Mouse (Mus musculus) kidney, postnatal 25 days (tissue): ENCODE measurements at regions not wholly inside any gene's neighbourhood (a gene's known extent, or its start where the extent isn't known, plus 50 kb on each side); places are given as distances from the start of the nearest gene placed in this dataset.

Experiments
- DNase-seq, 2 experiments: peaks; one replicate each; pipeline ENCODE4 v3.0.0; 2021; ENCODE audit warnings: mixed read lengths in 2 of 2

GRCm38 (mm10) chr5:47339807-47340206, 643.1 kb upstream of the Slit2 start:
- no peak for DNase-seq

- DNase-seq: no peak
Measured at GRCm38 (mm10) chr5:47370184-47370583, 612.8 kb upstream of the Slit2 start.

GRCm38 (mm10) chr5:47385930-47386329, 597.0 kb upstream of the Slit2 start:
- DNase-seq: no peak

- no peak for DNase-seq
Measured at GRCm38 (mm10) chr5:47386750-47387149, 596.2 kb upstream of the Slit2 start.

GRCm38 (mm10) chr5:47390735-47391134, 592.2 kb upstream of the Slit2 start:
- DNase-seq: no peak

- no peak for DNase-seq
Measured at GRCm38 (mm10) chr5:47396874-47397273, 586.1 kb upstream of the Slit2 start.

GRCm38 (mm10) chr5:47421916-47422315, 561.0 kb upstream of the Slit2 start:
- no peak for DNase-seq

- DNase-seq: no peak
Measured at GRCm38 (mm10) chr5:47426040-47426439, 556.9 kb upstream of the Slit2 start.

GRCm38 (mm10) chr5:47426467-47426866, 556.5 kb upstream of the Slit2 start:
- no peak for DNase-seq

GRCm38 (mm10) chr5:47429217-47430172, 553.4 kb upstream of the Slit2 start:
- no peak for DNase-seq

GRCm38 (mm10) chr5:47431599-47432328, 551.2 kb upstream of the Slit2 start:
- DNase-seq: peak; percentile 16 to 33

- DNase-seq: no peak
Measured at GRCm38 (mm10) chr5:47436455-47436854, 546.5 kb upstream of the Slit2 start.

- no peak for DNase-seq
Measured at GRCm38 (mm10) chr5:47446305-47447028, 536.5 kb upstream of the Slit2 start.

GRCm38 (mm10) chr5:47464848-47465247, 518.1 kb upstream of the Slit2 start:
- no peak for DNase-seq

- DNase-seq: no peak
Measured at GRCm38 (mm10) chr5:47469394-47469793, 513.5 kb upstream of the Slit2 start.

- no peak for DNase-seq
Measured at GRCm38 (mm10) chr5:47472027-47472825, 510.7 kb upstream of the Slit2 start.

- DNase-seq: no peak
Measured at GRCm38 (mm10) chr5:47479908-47480307, 503.0 kb upstream of the Slit2 start.

- no peak for DNase-seq
Measured at GRCm38 (mm10) chr5:47496218-47496617, 486.7 kb upstream of the Slit2 start.

- peak in 1 of 2 experiments; percentile 3 for DNase-seq
Measured at GRCm38 (mm10) chr5:47502764-47503416, 480.0 kb upstream of the Slit2 start.

- no peak for DNase-seq
Measured at GRCm38 (mm10) chr5:47508689-47509301, 474.1 kb upstream of the Slit2 start.
